Mouse (Mus musculus): ENCODE data around the gene Dusp13. TPM values are rescaled to one million over a fixed set of nuclear protein-coding genes. Genes with fewer than 3 reads are reported as not detected.

Gene Dusp13
- polyA plus RNA-seq, 1 experiment from 2014 or later: 0.17 TPM

DNA sequence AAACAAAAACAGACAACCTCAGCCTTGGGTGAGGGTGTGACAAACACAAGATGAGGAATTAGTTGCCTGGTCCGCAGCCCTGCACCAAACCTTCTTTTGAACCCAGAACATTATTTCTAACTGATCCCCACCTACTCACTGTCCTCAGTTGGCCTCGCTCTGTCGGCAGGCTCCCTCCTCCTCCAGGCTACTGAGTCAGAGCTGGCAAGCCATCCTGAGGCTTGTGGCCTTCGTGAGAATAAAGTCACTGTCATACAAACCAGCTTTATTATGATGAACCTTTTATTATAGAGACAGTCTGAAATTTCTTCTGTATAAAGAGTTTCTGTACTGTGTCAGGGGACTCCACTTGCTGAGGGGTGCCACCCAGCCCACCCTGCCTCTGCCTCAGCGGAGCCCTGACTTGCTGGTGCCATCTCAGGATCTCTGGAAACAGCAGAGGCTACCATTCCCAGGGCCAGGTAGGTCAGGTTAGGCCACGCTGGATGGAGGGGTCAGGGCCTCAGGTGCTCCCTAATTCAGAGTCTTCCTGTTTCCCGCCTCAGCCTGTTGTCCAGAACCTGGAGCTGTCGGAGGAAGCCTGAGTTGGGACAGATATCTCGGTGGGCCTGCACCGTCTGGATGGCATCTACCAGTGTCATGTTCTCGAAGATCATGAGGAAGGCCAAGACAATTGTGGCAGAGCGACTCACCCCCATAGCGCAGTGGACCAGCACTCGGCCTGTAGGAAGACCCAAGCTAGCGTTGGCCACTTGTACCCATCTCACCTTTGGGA is 17.7 kb downstream of the Dusp13 start:
- no peak overlapping the region for H3K4me3 ChIP-seq (ENCODE audit: low read length)
- H3K27ac ChIP-seq (ENCODE audit: low read length): no peak overlapping the region
- WGBS: 90% methylated on average over 15 of the region's 15 CpGs
- no peaks in the 10 kb centered on the region for H3K27me3 ChIP-seq (ENCODE audit: insufficient read depth, low read length)
- ATAC-seq (ENCODE audit: low FRiP score, low TSS enrichment): no peak
- H3K9me3 ChIP-seq (ENCODE audit: low read length): 0 out of 2 replicates have a peak, but pooled peaks cover 5% of the 10 kb centered on the region
- no peak overlapping the region for H3K4me2 ChIP-seq (replicated peaks; ENCODE audit: low read depth, low read length)
- no peaks in the 10 kb centered on the region for H3K4me1 ChIP-seq (ENCODE audit: insufficient read depth, low read length)
- no peaks in the 10 kb centered on the region for H3K36me3 ChIP-seq (ENCODE audit: insufficient read depth, low read length)
- H3K9ac ChIP-seq (replicated peaks; ENCODE audit: low read length): no peak overlapping the region

DNA sequence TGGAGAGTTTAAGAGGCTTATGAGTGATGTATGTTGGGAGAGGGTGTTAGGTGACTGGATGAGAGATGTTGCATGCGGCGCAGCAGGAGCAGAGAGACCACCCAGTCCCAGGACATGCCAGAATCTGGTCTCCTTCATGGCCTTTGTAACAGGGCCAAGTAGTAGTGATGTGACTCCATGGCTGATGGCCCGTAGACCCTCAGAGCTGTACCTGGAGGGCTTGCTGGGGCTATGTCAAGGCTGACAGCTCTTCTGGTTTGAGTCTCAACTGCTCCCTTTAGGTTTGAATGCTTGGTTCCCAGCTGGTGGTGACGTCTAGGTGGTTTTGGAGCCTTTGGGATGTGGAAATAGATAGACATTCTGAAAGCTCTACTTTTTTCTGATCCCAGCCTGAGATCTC is 21.0 kb downstream of the Dusp13 start:
- Histone ChIP-seq H3K36me3 (ENCODE audit: insufficient read depth, low read length) (no peaks in the 10 kb centered on the region), H3K4me1 (ENCODE audit: insufficient read depth, low read length) (no peaks in the 10 kb centered on the region), H3K9ac (replicated peaks; ENCODE audit: low read length) (no peak overlapping the region), H3K27ac (ENCODE audit: low read length) (no peak overlapping the region), H3K4me2 (replicated peaks; ENCODE audit: low read depth, low read length) (no peak overlapping the region), H3K4me3 (ENCODE audit: low read length) (no peak overlapping the region), H3K9me3 (ENCODE audit: low read length) (0 out of 2 replicates have a peak, but pooled peaks cover 5% of the 10 kb centered on the region), H3K27me3 (ENCODE audit: insufficient read depth, low read length) (no peaks in the 10 kb centered on the region)
- ATAC-seq (ENCODE audit: low FRiP score, low TSS enrichment): no peak
- 88% methylated on average over 4 of the region's 4 CpGs for WGBS

DNA sequence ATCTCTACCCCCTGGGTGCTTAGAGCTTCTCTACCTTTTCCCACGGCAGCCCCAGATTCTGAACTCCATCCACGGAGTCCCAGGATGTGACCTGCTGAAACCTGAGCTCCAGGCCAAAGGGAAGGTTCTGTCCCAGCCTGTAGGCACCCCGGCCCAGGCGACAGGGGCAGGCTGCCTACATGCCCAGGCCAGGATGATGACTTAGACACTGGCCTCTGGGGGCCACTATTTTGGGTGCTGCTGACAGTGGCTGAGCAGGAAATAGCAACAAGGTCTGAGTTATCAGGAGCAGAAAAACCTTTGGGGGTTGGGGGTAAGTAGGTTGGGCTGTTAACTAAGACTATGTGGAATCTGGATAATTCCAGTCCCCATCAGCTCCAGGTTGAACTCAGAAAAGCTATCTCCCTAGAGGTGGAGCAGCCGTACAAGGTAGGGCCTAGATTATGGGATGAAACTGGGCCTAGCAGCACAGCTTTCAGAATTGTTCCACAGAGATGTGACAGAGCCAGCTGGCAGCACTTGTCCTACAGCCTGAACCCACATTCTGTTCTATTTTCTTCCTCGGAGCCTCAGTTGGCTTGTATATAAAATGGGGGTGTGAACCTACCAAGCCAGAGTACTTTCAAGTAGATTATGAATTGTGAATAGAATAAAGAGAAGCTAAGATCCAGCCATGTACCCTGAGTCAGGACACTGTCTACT is 21.8 kb downstream of the Dusp13 start:
- H3K36me3 ChIP-seq (ENCODE audit: insufficient read depth, low read length): no peaks in the 10 kb centered on the region
- no peak overlapping the region for H3K4me3 ChIP-seq (ENCODE audit: low read length)
- ATAC-seq (ENCODE audit: low FRiP score, low TSS enrichment): no peak
- 0 out of 2 replicates have a peak, but pooled peaks cover 5% of the 10 kb centered on the region for H3K9me3 ChIP-seq (ENCODE audit: low read length)
- H3K4me1 ChIP-seq (ENCODE audit: insufficient read depth, low read length): no peaks in the 10 kb centered on the region
- H3K9ac ChIP-seq (replicated peaks; ENCODE audit: low read length): no peak overlapping the region
- no peaks in the 10 kb centered on the region for H3K27me3 ChIP-seq (ENCODE audit: insufficient read depth, low read length)
- H3K4me2 ChIP-seq (replicated peaks; ENCODE audit: low read depth, low read length): no peak overlapping the region
- no peak overlapping the region for H3K27ac ChIP-seq (ENCODE audit: low read length)
- WGBS: 62% methylated on average over 6 of the region's 6 CpGs

DNA sequence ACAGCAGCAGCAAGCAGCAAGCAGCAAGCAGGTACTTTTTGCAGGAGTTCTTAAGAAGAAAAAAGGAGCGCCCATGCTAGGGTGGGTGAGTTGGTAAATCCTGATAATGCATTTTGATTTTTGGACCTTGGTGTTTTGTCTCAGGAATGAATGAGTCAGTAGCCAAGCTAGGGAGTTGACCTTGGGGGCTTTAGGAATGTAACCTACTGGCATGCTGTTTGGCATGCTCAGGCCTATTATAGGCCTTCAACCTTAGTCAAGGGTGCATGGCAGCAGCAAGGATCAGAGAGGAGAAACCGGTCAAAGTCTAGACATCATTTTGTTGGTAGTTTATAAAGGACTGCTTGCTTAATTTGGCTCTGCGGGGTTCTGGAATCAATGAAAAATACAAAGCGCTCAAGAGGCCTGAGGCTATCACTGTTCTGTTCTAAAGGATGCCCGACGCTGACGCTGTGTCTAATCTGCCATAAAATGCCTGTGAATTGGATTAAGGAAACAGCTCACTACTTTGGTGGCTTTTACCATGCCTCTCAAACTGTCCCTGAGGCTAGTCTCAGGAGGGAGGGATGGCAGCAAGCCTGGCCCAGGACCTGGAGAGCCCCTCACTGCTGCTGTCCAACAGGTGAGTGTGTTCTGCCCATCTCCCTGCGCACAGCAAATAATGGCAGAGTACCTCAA is 28.8 kb downstream of the Dusp13 start:
- 83% methylated on average over 8 of the region's 8 CpGs for whole genome bisulfite sequencing
- Histone ChIP-seq H3K4me1 (ENCODE audit: insufficient read depth, low read length) (no peaks in the 10 kb centered on the region; the same call in 1 of the 2 replicates), H3K4me3 (ENCODE audit: low read length) (no peak overlapping the region), H3K36me3 (ENCODE audit: insufficient read depth, low read length) (no peaks in the 10 kb centered on the region), H3K9ac (replicated peaks; ENCODE audit: low read length) (no peak overlapping the region), H3K27ac (ENCODE audit: low read length) (no peak overlapping the region), H3K9me3 (ENCODE audit: low read length) (peaks cover 8% of the 10 kb centered on the region; the same call in 1 of the 2 replicates), H3K27me3 (ENCODE audit: insufficient read depth, low read length) (no peaks in the 10 kb centered on the region), H3K4me2 (replicated peaks; ENCODE audit: low read depth, low read length) (no peak overlapping the region)
- no peak for ATAC-seq (ENCODE audit: low FRiP score, low TSS enrichment)

DNA sequence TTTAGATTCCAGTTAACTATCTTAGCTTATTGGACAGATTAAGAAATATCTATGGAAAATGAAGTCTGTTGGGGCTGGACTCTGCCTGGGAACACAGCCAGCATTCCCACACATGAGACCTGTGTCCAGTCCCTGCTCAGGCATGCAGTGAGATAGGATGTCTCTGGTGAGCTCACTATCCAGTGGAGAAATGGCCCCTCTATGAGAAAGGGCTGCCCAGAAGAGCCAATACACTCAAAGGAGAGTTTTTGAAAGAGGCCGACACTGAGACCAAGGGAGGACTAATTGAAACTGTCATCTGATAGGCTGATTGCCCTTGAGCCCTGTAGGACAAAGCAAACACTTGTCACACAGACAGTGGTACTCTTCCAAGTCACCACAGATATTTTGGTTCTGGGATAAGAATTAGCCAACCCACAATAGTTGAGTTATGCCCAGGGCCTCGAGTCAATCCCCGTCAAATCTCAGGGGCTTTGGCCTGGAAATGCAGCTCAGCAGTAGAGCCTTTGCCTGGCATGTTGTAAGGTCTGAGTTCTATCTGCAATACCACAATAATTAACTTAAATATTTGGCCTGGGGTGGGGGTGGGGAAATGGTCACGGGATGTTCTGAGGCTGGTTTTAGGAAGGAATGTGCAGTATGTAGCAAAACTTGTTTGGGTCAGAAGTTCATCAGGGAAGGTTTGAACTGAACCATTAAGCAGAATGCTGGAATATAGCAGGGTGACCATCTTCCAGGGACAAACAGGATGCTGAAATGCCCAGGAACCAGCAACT is 30.4 kb downstream of the Dusp13 start:
- no peak overlapping the region for H3K9ac ChIP-seq (replicated peaks; ENCODE audit: low read length)
- no peaks in the 10 kb centered on the region for H3K27me3 ChIP-seq (ENCODE audit: insufficient read depth, low read length)
- H3K4me3 ChIP-seq (ENCODE audit: low read length): no peak overlapping the region
- H3K27ac ChIP-seq (ENCODE audit: low read length): no peak overlapping the region
- 72% methylated on average over 4 of the region's 4 CpGs for WGBS
- H3K4me2 ChIP-seq (replicated peaks; ENCODE audit: low read depth, low read length): no peak overlapping the region
- no peaks in the 10 kb centered on the region for H3K36me3 ChIP-seq (ENCODE audit: insufficient read depth, low read length)
- H3K9me3 ChIP-seq (ENCODE audit: low read length): peaks cover 8% of the 10 kb centered on the region; the same call in 1 of the 2 replicates
- ATAC-seq (ENCODE audit: low FRiP score, low TSS enrichment): no peak
- no peaks in the 10 kb centered on the region; the same call in 1 of the 2 replicates for H3K4me1 ChIP-seq (ENCODE audit: insufficient read depth, low read length)

DNA sequence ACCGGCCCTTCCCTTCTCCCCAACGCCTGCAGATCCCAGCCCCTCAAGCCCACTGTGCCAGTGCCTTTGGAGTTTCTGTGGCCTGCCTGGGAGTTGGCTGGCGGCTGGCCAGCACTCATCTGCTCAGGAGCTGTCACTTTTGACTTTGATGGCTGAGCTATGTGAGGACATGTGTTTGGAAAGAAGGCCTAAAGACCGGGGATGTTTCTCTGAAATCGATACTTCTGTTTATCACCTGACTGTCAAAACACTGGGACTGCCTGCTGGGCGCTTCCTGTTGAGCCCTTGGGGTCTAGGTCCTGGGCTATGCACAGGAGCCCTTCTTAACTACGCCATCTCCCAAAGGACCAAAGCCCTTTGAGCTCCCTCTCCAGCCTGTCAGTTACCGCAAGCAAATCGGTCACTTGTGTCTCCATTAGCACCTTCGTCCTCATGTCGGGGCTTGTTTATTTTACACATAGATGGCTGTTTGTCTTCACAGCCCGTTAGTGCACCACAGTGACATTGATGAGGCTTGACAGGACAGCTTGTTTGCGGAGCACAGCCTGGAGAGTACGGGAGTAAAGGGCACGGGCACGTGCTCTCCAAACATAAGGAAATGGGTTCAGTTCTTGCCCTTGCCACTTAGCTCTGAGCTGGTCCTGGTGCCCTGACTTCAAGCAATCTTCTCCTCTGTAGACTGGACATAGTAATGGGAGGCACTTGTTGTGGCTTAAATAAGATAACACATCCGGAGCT is 31.2 kb downstream of the Dusp13 start:
- no peaks in the 10 kb centered on the region; the same call in 1 of the 2 replicates for H3K4me1 ChIP-seq (ENCODE audit: insufficient read depth, low read length)
- no peak overlapping the region for H3K4me2 ChIP-seq (replicated peaks; ENCODE audit: low read depth, low read length)
- H3K9me3 ChIP-seq (ENCODE audit: low read length): peaks cover 8% of the 10 kb centered on the region; the same call in 1 of the 2 replicates
- no peak overlapping the region for H3K9ac ChIP-seq (replicated peaks; ENCODE audit: low read length)
- H3K27me3 ChIP-seq (ENCODE audit: insufficient read depth, low read length): no peaks in the 10 kb centered on the region
- ATAC-seq (ENCODE audit: low FRiP score, low TSS enrichment): no peak
- WGBS: 23% methylated on average over 17 of the region's 17 CpGs
- H3K4me3 ChIP-seq (ENCODE audit: low read length): no peak overlapping the region
- no peaks in the 10 kb centered on the region for H3K36me3 ChIP-seq (ENCODE audit: insufficient read depth, low read length)
- H3K27ac ChIP-seq (ENCODE audit: low read length): no peak overlapping the region

DNA sequence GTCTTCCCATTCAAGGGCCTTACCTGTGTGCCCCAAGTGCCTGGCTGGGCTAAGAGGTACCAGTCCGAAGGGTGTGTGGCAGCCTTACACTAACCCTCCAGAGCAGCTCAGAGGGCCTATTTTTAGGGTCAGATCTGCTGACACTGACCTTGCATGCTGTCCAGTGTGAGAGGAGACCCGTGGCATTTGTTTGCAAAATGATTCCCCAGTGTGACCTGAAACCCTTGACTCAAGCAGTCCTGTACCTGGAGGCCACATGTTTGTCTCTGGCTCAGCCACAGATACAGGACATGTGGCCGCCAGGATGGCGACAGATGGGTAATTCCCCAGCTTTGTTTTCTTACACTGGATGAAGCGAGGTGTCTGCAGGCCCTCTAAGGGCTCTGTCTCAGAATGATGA is 36.5 kb downstream of the Dusp13 start, which contains the start of gene Dupd1:
Dupd1 (minus strand) TSS at position 91 of the 400 bp plus-strand sequence.
- Histone ChIP-seq H3K36me3 (ENCODE audit: insufficient read depth, low read length) (no peaks in the 10 kb centered on the region), H3K27ac (ENCODE audit: low read length) (no peak within 1 kb of the TSS), H3K4me3 (ENCODE audit: low read length) (no peak within 1 kb of the TSS), H3K9me3 (ENCODE audit: low read length) (no peaks in the 10 kb centered on the region), H3K4me1 (ENCODE audit: insufficient read depth, low read length) (no peaks in the 10 kb centered on the region; the same call in 1 of the 2 replicates), H3K4me2 (replicated peaks; ENCODE audit: low read depth, low read length) (no peak within 1 kb of the TSS), H3K27me3 (ENCODE audit: insufficient read depth, low read length) (no peaks in the 10 kb centered on the region), H3K9ac (replicated peaks; ENCODE audit: low read length) (no peak within 1 kb of the TSS)
- no peak for ATAC-seq (ENCODE audit: low FRiP score, low TSS enrichment)
- 53% methylated on average over 5 of the region's 5 CpGs for WGBS

DNA sequence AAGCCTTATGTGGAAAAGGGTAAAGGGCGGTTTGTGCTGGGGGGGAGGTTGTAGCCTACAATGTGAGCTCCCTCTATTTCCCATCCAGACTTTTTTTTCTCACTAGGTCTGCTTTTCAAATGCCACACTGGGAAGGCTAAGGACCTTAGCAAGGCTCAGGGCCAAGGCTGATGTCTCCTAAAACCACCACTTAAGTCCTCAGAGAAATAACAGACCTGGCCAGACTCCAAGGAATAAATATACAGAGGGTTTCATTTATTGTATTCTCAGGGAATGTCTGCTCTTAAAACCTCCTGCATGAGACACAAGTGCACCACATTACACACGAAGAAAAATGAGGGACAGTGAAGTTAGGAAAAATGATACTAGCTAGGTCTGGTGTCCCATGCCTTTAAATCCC is 39.8 kb downstream of the Dusp13 start:
- no peaks in the 10 kb centered on the region for H3K9me3 ChIP-seq (ENCODE audit: low read length)
- 81% methylated on average over 2 of the region's 2 CpGs for WGBS
- H3K27me3 ChIP-seq (ENCODE audit: insufficient read depth, low read length): no peaks in the 10 kb centered on the region
- no peak overlapping the region for H3K4me3 ChIP-seq (ENCODE audit: low read length)
- H3K9ac ChIP-seq (replicated peaks; ENCODE audit: low read length): no peak overlapping the region
- no peak for ATAC-seq (ENCODE audit: low FRiP score, low TSS enrichment)
- H3K4me2 ChIP-seq (replicated peaks; ENCODE audit: low read depth, low read length): no peak overlapping the region
- H3K36me3 ChIP-seq (ENCODE audit: insufficient read depth, low read length): no peaks in the 10 kb centered on the region
- no peaks in the 10 kb centered on the region; the same call in 1 of the 2 replicates for H3K4me1 ChIP-seq (ENCODE audit: insufficient read depth, low read length)
- no peak overlapping the region for H3K27ac ChIP-seq (ENCODE audit: low read length)

DNA sequence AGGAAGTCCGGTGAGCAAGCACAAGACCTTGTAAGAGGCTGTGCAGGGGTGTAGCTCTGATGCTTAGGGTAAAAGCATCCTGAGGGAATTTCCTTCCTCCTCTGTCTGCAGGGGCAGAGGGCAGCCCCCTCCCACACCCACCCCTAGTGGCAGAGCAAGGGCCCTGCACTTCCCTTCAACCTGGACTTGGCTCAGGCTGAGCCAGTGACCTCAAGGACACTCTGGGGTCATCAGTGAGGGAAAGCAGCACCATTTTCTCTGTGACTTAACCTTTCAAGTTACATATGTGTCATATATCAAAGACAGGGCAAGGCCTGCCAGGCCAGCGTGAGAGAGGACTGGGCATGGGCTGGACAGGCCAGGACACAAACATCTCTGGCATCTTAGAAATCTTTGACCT is 41.4 kb downstream of the Dusp13 start:
- Histone ChIP-seq H3K4me3 (ENCODE audit: low read length) (no peak overlapping the region), H3K9me3 (ENCODE audit: low read length) (no peaks in the 10 kb centered on the region), H3K4me1 (ENCODE audit: insufficient read depth, low read length) (no peaks in the 10 kb centered on the region; the same call in 1 of the 2 replicates), H3K27me3 (ENCODE audit: insufficient read depth, low read length) (no peaks in the 10 kb centered on the region), H3K36me3 (ENCODE audit: insufficient read depth, low read length) (no peaks in the 10 kb centered on the region), H3K4me2 (replicated peaks; ENCODE audit: low read depth, low read length) (no peak overlapping the region), H3K27ac (ENCODE audit: low read length) (no peak overlapping the region), H3K9ac (replicated peaks; ENCODE audit: low read length) (no peak overlapping the region)
- ATAC-seq (ENCODE audit: low FRiP score, low TSS enrichment): no peak
- WGBS: 54% methylated on average over 2 of the region's 2 CpGs

All from kidney, embryonic 16.5 days (tissue).